Mouse (Mus musculus) lung, embryonic 15.5 days (tissue): Measurements from ENCODE around the gene F2rl3. TPM values are rescaled to one million over a fixed set of nuclear protein-coding genes. Genes with fewer than 3 reads are reported as not detected.
A peak's percentile ranks its signal among the peaks of the same experiment; 100 is the strongest.

Source experiments
- ATAC-seq: fragments of 200-750 bp; cut with Nextera tagmentation; 2 replicates; pipeline ENCODE4 v1.8.0; 2017; ENCODE audit warnings: moderate number of reproducible peaks, borderline replicate concordance; ENCODE audit not compliant: low FRiP score, low TSS enrichment; ENCODE audit errors: extremely low read depth
- H3K27ac ChIP-seq: fragments of 300-500 bp; sonication (generic); 2 replicates; pipeline ENCODE4 v1.5.1; 2015; ENCODE audit warnings: moderate library complexity, mild to moderate bottlenecking, inconsistent platforms
- H3K27me3 ChIP-seq: fragments of 300-500 bp; sonication (generic); 2 replicates; pipeline ENCODE4 v1.6.1; 2015; ENCODE audit warnings: inconsistent platforms
- H3K36me3 ChIP-seq: fragments of 300-500 bp; sonication (generic); 2 replicates; pipeline ENCODE4 v1.6.1; 2015; ENCODE audit warnings: inconsistent platforms
- H3K4me1 ChIP-seq: fragments of 300-500 bp; sonication (generic); 2 replicates; pipeline ENCODE4 v1.6.1; 2015; ENCODE audit warnings: inconsistent platforms
- H3K4me2 ChIP-seq: fragments of 300-500 bp; sonication (generic); 2 replicates; pipeline ENCODE4 v1.6.1; 2015; ENCODE audit warnings: inconsistent platforms, mild to moderate bottlenecking, moderate library complexity
- H3K4me3 ChIP-seq: fragments of 300-500 bp; sonication (generic); 2 replicates; pipeline ENCODE4 v1.5.1; 2015; ENCODE audit warnings: mild to moderate bottlenecking, inconsistent platforms
- H3K9ac ChIP-seq: fragments of 300-500 bp; sonication (generic); 2 replicates; pipeline ENCODE4 v1.6.1; 2015; ENCODE audit warnings: inconsistent platforms
- H3K9me3 ChIP-seq: fragments of 300-500 bp; sonication (generic); 2 replicates; pipeline ENCODE4 v1.6.1; 2016; ENCODE audit warnings: inconsistent platforms
- WGBS: fragments of 180-500 bp; shearing (Covaris S2); methylation state at CpG from one replicate; pipeline ENCODE4 v1.1.7; 2015; 5-methylcytosine and 5-hydroxymethylcytosine counted together
- polyA plus RNA-seq: library from polyadenylated mRNA; unstranded; fragments of >200 nt; fragmentation: Nextera tagmentation; extraction: Ambion mirVana; gene quantifications from 2 replicates; pipeline ENCODE4 v1.2.1, GENCODE M21; 2015

F2rl3 gene
- polyA plus RNA-seq, result 3.0 and 4.0 TPM in 2 replicates

DNA sequence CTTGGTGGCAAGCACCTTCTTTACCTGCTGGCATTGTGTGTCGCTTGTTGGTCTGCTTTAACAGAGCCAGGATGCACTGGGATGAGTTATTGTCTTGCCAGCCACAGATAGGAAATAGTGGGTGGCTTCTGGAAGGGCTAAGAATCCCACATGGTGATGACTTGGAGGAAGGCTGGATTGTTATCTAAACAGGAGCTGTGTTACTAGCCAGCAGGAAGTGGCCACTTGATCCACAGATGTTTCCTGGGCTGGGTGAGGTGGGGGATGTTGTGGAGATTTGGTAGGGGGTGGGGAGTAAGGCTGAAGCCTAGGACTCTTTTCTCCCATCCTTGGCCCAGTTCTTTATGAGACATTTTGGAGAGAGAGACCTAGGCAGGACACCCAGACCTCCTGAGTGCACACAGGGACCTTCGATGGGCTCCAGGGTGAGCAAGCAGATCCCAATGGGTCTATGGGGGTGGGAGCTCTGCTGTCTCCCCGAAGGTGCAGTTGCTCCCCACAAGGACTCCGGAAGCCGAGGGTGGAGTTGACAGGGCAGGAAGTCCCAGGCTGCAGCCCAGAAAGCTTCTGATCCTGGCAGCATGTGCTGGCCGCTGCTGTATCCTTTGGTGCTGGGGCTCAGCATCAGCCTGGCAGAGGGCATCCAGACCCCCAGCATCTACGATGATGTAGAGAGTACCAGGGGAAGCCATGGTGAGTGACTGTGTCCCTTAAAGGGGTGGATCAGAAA lies at the start of gene F2rl3:
Gene F2rl3, plus strand, starts transcription at position 559 of the 730 bp plus-strand sequence.
- H3K9ac ChIP-seq, result no peak within 1 kb of the TSS
- no peak for ATAC-seq
- H3K4me1 ChIP-seq, result peaks cover 3% of the 10 kb centered on the region; the same call in 1 of the 2 replicates
- peak within 1 kb of the TSS; percentile 61 for H3K27ac ChIP-seq
- no peak within 1 kb of the TSS for H3K4me3 ChIP-seq
- H3K36me3 ChIP-seq, result peaks cover 23% of the 10 kb centered on the region
- no peaks in the 10 kb centered on the region for H3K27me3 ChIP-seq
- WGBS, result 64% methylated on average over 7 of the region's 7 CpGs
- H3K9me3 ChIP-seq, result no peaks in the 10 kb centered on the region
- H3K4me2 ChIP-seq, result peak within 1 kb of the TSS; percentile 27

DNA sequence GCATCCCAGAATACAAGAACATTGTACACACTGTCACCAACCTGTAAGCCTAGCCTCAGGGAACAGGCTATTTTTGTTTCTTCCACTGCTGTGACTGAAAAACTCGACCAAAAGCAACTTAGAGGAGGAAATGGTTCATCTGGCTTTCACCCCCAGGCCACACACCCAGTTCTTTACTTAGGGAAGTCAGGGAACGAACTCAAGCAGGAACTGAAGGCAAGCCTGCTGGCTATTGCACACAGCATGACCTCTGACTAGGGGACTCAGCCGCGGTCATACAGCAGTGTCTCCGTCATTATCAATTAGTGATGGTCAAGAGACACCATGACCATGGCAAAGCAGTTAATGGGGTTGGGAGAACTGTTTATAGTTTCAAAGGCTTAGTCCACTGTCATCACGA lies 49.1 kb upstream of the F2rl3 start:
- WGBS, result 59% methylated on average over 6 of the region's 6 CpGs
- no peak overlapping the region for H3K4me2 ChIP-seq

DNA sequence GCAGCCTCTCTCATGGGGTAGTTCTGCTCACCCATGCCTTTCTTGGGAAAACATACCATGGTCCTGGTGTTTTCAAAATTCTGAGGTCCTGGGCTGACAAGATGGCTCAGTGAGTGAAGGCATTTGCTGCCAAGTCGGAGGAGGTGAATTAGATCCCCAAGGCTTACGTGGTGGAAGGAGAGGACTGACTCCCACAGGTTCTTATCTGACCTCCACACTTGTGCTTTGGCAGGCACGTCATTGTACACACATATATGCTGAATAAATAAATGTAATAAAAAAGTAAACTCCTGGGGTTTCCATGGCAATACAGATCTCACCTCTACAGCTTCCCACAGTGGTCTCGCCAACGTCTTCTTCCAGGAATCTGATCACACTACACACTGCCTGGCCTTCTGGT lies 45.1 kb upstream of the F2rl3 start:
- Histone ChIP-seq H3K9me3 (no peaks in the 10 kb centered on the region), H3K27ac (no peak overlapping the region), H3K4me2 (no peak overlapping the region), H3K36me3 (no peaks in the 10 kb centered on the region), H3K9ac (no peak overlapping the region), H3K27me3 (no peaks in the 10 kb centered on the region), H3K4me3 (no peak overlapping the region), H3K4me1 (no peaks in the 10 kb centered on the region)
- no peak for ATAC-seq
- WGBS, result 46% methylated on average over 5 of the region's 5 CpGs

More for the DNA sequence above, 49.1 kb upstream of the F2rl3 start:
- Histone ChIP-seq H3K9ac (no peak overlapping the region), H3K27ac (no peak overlapping the region), H3K4me3 (no peak overlapping the region), H3K4me1 (no peaks in the 10 kb centered on the region), H3K9me3 (no peaks in the 10 kb centered on the region), H3K36me3 (no peaks in the 10 kb centered on the region), H3K27me3 (no peaks in the 10 kb centered on the region)
- ATAC-seq, result no peak

- H3K36me3 ChIP-seq, result peaks cover 7% of the 10 kb centered on the region
- ATAC-seq, result no peak
- H3K4me2 ChIP-seq, result no peak overlapping the region
- H3K27ac ChIP-seq, result no peak overlapping the region
- H3K9me3 ChIP-seq, result no peaks in the 10 kb centered on the region
- H3K4me1 ChIP-seq, result peaks cover 6% of the 10 kb centered on the region
- no peaks in the 10 kb centered on the region for H3K27me3 ChIP-seq
- no peak overlapping the region for H3K9ac ChIP-seq
- WGBS, result 14% methylated on average over 1 of the region's 1 CpGs
- H3K4me3 ChIP-seq, result no peak overlapping the region
Observed at GRCm38 (mm10) chr8:72720541-72720940, 41.1 kb upstream of the F2rl3 start.

DNA sequence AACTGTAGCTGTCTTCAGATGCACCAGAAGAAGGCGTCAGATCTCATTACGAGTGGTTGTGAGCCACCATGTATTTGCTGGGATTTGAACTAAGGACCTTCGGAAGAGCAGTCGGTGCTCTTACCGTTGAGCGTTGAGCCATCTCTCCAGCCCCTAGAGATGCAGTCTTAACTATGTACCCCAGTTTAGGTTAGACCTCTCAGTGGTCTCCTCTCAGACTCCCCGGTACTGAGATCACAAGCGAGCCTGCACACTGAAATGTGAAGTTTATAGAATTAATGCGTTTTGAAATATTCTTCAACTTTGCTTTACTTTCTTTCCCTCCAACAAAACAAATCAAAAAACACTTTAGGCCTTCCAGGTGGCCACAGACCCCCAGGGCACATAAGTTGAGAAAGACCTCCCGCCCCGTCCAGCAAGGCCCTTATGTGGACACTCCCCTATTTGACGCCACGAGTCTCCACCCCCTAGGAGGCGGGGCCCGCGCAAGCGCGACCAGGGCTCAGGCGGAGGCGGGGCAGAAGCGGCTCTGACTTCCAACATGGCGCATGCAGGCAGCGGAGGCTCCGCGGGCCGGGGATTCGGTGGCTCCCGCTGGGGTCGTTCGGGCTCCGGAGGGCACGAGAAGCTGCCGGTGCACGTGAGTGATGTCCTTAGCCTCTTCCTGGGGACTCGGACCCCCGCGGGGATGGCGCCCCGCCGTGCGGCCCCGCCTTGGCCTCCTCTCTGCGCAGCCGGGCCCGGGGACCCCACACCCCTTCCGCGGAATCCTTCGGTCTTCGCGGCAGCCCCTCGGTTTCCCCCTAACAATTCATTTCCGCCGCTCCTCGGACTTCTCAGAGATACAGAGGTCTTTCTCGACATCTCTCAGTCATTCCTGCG lies 38.7 kb upstream of the F2rl3 start, which contains the start of gene Sin3b:
Gene Sin3b, plus strand, starts transcription at position 517 of the 882 bp plus-strand sequence.
- peak within 1 kb of the TSS; percentile 80 for H3K4me3 ChIP-seq
- peak within 1 kb of the TSS; percentile 93 for H3K4me2 ChIP-seq
- peaks cover 6% of the 10 kb centered on the region for H3K4me1 ChIP-seq
- 14% methylated on average over 56 of the region's 56 CpGs for WGBS
- H3K9ac ChIP-seq, result peak within 1 kb of the TSS; percentile 98
- no peaks in the 10 kb centered on the region for H3K9me3 ChIP-seq
- H3K27me3 ChIP-seq, result no peaks in the 10 kb centered on the region
- ATAC-seq, result peak; percentile 98
- peak within 1 kb of the TSS; percentile 17; the same call in 1 of the 2 replicates for H3K27ac ChIP-seq
- H3K36me3 ChIP-seq, result peaks cover 31% of the 10 kb centered on the region

GRCm38 (mm10) chr8:72723651-72724001 lies 38.1 kb upstream of the F2rl3 start:
- Histone ChIP-seq H3K4me1 (peaks cover 6% of the 10 kb centered on the region), H3K9me3 (no peaks in the 10 kb centered on the region), H3K9ac (peak overlapping the region; percentile 98), H3K27me3 (no peaks in the 10 kb centered on the region), H3K4me3 (peak overlapping the region; percentile 80), H3K27ac (peak overlapping the region; percentile 17; the same call in 1 of the 2 replicates), H3K4me2 (peak overlapping the region; percentile 93), H3K36me3 (peaks cover 37% of the 10 kb centered on the region)
- no peak for ATAC-seq
- under 1% methylated on average over 30 of the region's 30 CpGs for WGBS

DNA sequence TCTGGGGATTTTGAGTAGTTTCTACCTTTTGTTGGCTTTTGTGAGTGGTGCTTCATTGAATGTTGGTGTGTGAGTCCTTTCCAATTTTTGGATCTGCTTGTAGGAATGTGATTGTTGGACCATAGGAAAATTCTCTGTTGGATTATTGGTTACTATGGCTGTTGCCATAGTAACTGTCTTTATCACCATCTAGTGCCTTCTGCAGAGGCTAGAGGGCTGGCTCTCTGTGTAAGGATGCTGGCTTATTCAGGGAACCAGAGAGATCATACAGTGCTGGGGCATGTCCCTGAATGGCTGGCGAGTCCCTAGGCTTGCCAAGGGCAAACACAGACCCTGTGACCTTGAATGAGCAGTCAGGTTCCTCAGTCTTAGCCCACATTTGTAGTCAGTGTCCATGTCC lies 33.0 kb upstream of the F2rl3 start:
- Histone ChIP-seq H3K9ac (no peak overlapping the region), H3K27ac (no peak overlapping the region), H3K9me3 (no peaks in the 10 kb centered on the region), H3K36me3 (peaks cover 84% of the 10 kb centered on the region), H3K4me1 (peaks cover 6% of the 10 kb centered on the region), H3K4me2 (no peak overlapping the region), H3K27me3 (no peaks in the 10 kb centered on the region), H3K4me3 (no peak overlapping the region)
- no peak for ATAC-seq
- WGBS, result 88% methylated on average over 1 of the region's 1 CpGs

DNA sequence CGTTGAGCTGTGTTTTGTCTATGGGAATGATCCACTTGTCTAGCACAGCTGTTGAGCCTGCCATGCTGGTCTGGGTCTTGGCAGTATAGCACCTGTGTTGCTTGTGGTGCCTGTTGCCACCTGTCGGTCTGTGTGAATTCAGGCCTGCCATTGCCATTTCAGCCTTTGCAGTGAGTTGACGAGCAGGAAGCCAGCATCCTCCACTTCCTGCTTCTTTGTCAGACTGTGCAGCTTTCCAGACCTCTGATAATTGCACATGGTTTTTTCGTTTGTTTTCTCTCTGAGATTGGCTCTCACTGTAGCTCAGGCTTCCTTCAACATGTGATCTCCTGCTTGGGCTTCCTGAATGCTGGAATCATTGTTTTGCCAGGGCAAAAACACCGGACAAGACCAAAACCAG lies 26.7 kb upstream of the F2rl3 start:
- WGBS, result 79% methylated on average over 5 of the region's 5 CpGs
- no peak overlapping the region for H3K27ac ChIP-seq

DNA sequence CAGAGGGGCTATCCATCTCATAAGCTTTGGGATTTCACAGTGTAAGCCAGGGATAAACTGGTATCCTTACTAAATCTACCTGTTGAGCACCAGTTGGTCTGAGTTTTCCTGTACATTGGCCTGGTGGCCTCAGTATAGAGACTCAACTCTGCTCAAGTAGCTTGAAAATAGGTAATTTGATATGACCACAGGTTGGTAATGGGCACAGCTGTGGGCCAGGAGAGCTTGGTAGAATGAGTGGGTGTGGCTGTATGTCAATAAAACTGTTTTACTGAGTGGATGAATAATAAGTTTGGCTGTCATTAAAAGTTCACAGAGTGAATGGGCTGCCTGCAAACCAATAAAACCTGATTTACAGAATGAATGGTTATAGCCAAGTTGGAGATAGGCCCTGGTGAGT lies 24.8 kb upstream of the F2rl3 start:
- no peak overlapping the region for H3K9ac ChIP-seq
- H3K36me3 ChIP-seq, result peaks cover 85% of the 10 kb centered on the region
- no peak overlapping the region for H3K4me3 ChIP-seq
- no peaks in the 10 kb centered on the region for H3K4me1 ChIP-seq
- no peak overlapping the region for H3K4me2 ChIP-seq
- H3K9me3 ChIP-seq, result no peaks in the 10 kb centered on the region
- no peak for ATAC-seq
- H3K27me3 ChIP-seq, result no peaks in the 10 kb centered on the region
- no peak overlapping the region for H3K27ac ChIP-seq

More for the DNA sequence above, 26.7 kb upstream of the F2rl3 start:
- Histone ChIP-seq H3K36me3 (peaks cover 91% of the 10 kb centered on the region), H3K4me3 (no peak overlapping the region), H3K9ac (no peak overlapping the region), H3K4me2 (no peak overlapping the region), H3K4me1 (no peaks in the 10 kb centered on the region), H3K9me3 (no peaks in the 10 kb centered on the region), H3K27me3 (no peaks in the 10 kb centered on the region)
- ATAC-seq, result no peak

- H3K9me3 ChIP-seq, result no peaks in the 10 kb centered on the region
- no peak for ATAC-seq
- H3K4me1 ChIP-seq, result no peaks in the 10 kb centered on the region
- 51% methylated on average over 5 of the region's 5 CpGs for WGBS
- no peak overlapping the region for H3K9ac ChIP-seq
- H3K27me3 ChIP-seq, result no peaks in the 10 kb centered on the region
- H3K36me3 ChIP-seq, result peaks cover 97% of the 10 kb centered on the region
- H3K4me3 ChIP-seq, result no peak overlapping the region
- H3K27ac ChIP-seq, result no peak overlapping the region
- H3K4me2 ChIP-seq, result no peak overlapping the region
Observed at GRCm38 (mm10) chr8:72746061-72746460, 15.6 kb upstream of the F2rl3 start.

- 91% methylated on average over 26 of the region's 26 CpGs for WGBS
- no peak overlapping the region for H3K27ac ChIP-seq
- H3K9ac ChIP-seq, result no peak overlapping the region
- no peak overlapping the region for H3K4me3 ChIP-seq
- no peaks in the 10 kb centered on the region for H3K4me1 ChIP-seq
- H3K36me3 ChIP-seq, result peaks cover 95% of the 10 kb centered on the region
- no peak overlapping the region for H3K4me2 ChIP-seq
- no peaks in the 10 kb centered on the region for H3K27me3 ChIP-seq
- no peak for ATAC-seq
- H3K9me3 ChIP-seq, result no peaks in the 10 kb centered on the region
Observed at GRCm38 (mm10) chr8:72749846-72750245, 11.8 kb upstream of the F2rl3 start.

- no peak for ATAC-seq
- Histone ChIP-seq H3K9ac (no peak overlapping the region), H3K9me3 (no peaks in the 10 kb centered on the region), H3K36me3 (peaks cover 91% of the 10 kb centered on the region), H3K27ac (no peak overlapping the region), H3K4me1 (no peaks in the 10 kb centered on the region), H3K4me3 (no peak overlapping the region), H3K4me2 (no peak overlapping the region), H3K27me3 (no peaks in the 10 kb centered on the region)
- WGBS, result 95% methylated on average over 6 of the region's 6 CpGs
Observed at GRCm38 (mm10) chr8:72750266-72750665, 11.4 kb upstream of the F2rl3 start.
